Mouse (Mus musculus): ENCODE data around the gene Aicda.

- TF ChIP-seq CTCF (IDR thresholded peaks at IDR 0.05; ENCODE audit: low read depth, low read length) (no peak), GATA2 (IDR thresholded peaks at IDR 0.05; ENCODE audit: borderline replicate concordance, low read depth, low read length) (no peak), POLR2AphosphoS5 (IDR thresholded peaks at IDR 0.05; ENCODE audit: insufficient replicate concordance, low read depth, low read length) (no peak), GATA1 (IDR thresholded peaks at IDR 0.05; ENCODE audit: borderline replicate concordance, low read length) (no peak)
Observed at GRCm38 (mm10) chr6:122512914-122513878, 40.4 kb upstream of the Aicda start.
